Mouse (Mus musculus) thymus, postnatal 4 days (tissue): Measurements from ENCODE around the gene Gm19668.
"Not testable (repeated sequence)": the region's sequence is repeated elsewhere in the genome, so short reads cannot be mapped to it uniquely, and the experiment has no call there.

Source experiments
- DNase-seq: peaks from one replicate; pipeline ENCODE4 v3.0.0; 2021

Gm19668 gene

GRCm38 (mm10) chr10:77769727-77770126 lies 29.2 kb downstream of the Gm19668 start:
- DNase-seq, result no peak

DNA sequence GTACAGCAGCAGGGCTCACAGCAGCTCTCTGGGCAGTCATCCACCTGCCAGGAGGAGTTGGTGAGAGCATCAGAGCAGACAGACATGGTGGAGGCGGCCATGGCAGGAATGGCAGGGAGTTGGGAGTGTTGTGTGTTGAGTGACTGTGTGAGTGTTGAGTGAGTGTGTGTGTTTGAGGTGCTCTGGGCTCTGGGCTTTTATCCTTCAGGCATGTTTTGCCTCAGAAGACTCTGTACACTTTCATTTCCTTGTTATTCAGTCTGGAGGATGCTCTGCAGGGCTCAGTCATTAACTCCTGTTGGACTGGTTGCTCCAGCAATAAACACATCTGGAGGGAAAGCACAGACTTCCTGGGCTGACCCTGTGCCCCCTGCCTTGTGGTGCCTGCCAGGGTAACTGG lies 39.4 kb downstream of the Gm19668 start, which contains the start of gene Gm3233:
Gene Gm3233, minus strand, starts transcription at position 101 of the 400 bp plus-strand sequence.
- not testable (repeated sequence) for DNase-seq

- no peak for DNase-seq
Observed at GRCm38 (mm10) chr10:77753448-77753847, 45.5 kb downstream of the Gm19668 start.

DNA sequence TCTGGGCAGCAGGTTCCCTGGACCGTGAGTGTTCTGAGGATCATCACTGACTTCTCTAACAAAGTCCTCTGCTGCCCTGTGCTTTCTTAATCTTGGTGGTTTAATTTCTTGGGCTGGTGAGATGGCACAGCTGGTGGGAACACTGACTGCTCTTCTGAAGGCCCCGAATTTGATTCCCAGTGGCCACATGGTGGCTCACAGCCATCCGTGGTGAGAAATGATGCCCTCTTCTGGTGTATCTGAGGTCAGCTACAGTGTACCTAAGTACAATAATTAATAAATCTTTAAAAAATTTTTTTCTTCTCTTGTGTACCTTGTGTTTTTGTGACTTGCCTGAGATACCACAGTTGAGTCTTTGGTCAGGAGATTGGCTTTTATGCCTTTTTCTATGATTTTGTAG lies 46.6 kb downstream of the Gm19668 start:
- not testable (repeated sequence) for DNase-seq

- DNase-seq, result not testable (repeated sequence)
Observed at GRCm38 (mm10) chr10:77751254-77751653, 47.7 kb downstream of the Gm19668 start, which contains the start of gene Gm9736. Gene Gm9736 (minus strand): TSS chr10:77751354.

- DNase-seq, result not testable (repeated sequence)
Observed at GRCm38 (mm10) chr10:77750686-77751085, 48.2 kb downstream of the Gm19668 start.
